Mouse (Mus musculus): ENCODE measurements around the gene Rnase10.

- TF ChIP-seq CTCF (IDR thresholded peaks at IDR 0.05; ENCODE audit: low read depth, low read length) = no peak
- no peak for TF ChIP-seq POLR2AphosphoS5 (IDR thresholded peaks at IDR 0.05; ENCODE audit: insufficient replicate concordance, low read depth, low read length)
- TF ChIP-seq GATA1 (IDR thresholded peaks at IDR 0.05; ENCODE audit: borderline replicate concordance, low read length) = no peak
Measured at GRCm38 (mm10) chr14:51008781-51009180, 1.2 kb downstream of the Rnase10 start.
